Mouse (Mus musculus) brain, embryonic 14.5 days (tissue): ENCODE measurements around the gene Scgb3a1. TPM values are rescaled to one million over a fixed set of nuclear protein-coding genes. Genes with fewer than 3 reads are reported as not detected.

Experiments used
- DNase-seq: peaks from one replicate; pipeline ENCODE4 v3.0.0-alpha.2; 2011; ENCODE audit warnings: low read depth
- CTCF ChIP-seq: fragments of 200-500 bp; IDR thresholded peaks from 2 replicates; pipeline ENCODE4 v1.5.1; 2012; ENCODE audit warnings: inconsistent platforms, mild to moderate bottlenecking, moderate library complexity, borderline replicate concordance; ENCODE audit not compliant: insufficient read depth, insufficient read length; ENCODE audit errors: extremely low read depth
- POLR2A ChIP-seq: fragments of 200-500 bp; IDR thresholded peaks from 2 replicates; pipeline ENCODE4 v1.6.1; 2012; ENCODE audit warnings: mild to moderate bottlenecking, inconsistent platforms, borderline replicate concordance; ENCODE audit not compliant: poor library complexity, insufficient read depth, insufficient read length, severe bottlenecking; ENCODE audit errors: extremely low read depth
- polyA plus RNA-seq: library from polyadenylated mRNA; depleted of rRNA; stranded (reverse); fragments of >200 nt; gene quantifications from 2 replicates; pipeline ENCODE4 v1.2.3, GENCODE M21; 2012

The Scgb3a1 gene
- polyA plus RNA-seq, 1 experiment = not detected

DNA sequence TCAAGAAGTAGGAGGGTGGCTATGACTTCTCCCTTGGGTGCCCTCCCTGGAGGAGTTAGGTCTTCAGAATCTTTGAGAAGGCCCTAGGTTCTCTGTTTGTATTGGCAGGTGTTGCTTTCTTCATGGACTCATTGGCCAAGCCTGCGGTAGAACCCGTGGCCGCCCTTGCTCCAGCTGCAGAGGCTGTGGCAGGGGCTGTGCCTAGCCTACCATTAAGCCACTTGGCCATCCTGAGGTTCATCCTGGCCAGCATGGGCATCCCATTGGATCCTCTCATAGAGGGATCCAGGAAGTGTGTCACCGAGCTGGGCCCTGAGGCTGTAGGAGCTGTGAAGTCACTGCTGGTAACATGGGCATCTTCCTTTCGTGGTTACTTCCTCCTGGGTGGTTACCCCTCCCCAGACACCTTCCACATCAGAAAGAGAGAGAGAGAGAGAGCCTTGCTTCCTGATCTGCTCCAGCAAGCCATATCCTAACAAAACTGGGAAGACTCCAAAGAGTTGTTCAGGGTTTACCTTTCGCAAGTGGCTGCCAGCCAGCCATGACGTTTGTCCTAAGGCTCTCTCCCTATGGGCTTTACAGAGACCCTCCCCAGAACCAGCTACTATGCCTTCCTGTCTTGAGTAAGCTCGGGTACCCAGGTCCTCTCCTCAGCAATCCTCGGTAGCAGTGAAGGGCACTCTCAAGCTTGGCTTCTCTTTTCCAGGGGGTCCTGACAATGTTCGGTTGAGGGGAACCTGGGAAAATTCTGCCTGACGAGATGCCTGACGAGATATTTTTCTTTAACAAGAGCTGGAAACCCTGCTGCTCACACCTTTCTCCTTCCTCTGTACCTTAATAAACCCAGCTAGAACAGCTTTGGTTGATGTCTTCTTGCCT lies 1.1 kb downstream of the Scgb3a1 start:
- no peak for TF ChIP-seq CTCF
- no peak for TF ChIP-seq POLR2A
- no peak for DNase-seq

- DNase-seq = no peak
- TF ChIP-seq POLR2A (no peak), CTCF (no peak)
Observed at GRCm38 (mm10) chr11:49665462-49665861, 2.1 kb downstream of the Scgb3a1 start.

GRCm38 (mm10) chr11:49673433-49673832 lies 10.0 kb downstream of the Scgb3a1 start:
- DNase-seq = no peak
- TF ChIP-seq CTCF (peak; percentile 4; the same call in 1 of the 2 replicates), POLR2A (no peak)

DNA sequence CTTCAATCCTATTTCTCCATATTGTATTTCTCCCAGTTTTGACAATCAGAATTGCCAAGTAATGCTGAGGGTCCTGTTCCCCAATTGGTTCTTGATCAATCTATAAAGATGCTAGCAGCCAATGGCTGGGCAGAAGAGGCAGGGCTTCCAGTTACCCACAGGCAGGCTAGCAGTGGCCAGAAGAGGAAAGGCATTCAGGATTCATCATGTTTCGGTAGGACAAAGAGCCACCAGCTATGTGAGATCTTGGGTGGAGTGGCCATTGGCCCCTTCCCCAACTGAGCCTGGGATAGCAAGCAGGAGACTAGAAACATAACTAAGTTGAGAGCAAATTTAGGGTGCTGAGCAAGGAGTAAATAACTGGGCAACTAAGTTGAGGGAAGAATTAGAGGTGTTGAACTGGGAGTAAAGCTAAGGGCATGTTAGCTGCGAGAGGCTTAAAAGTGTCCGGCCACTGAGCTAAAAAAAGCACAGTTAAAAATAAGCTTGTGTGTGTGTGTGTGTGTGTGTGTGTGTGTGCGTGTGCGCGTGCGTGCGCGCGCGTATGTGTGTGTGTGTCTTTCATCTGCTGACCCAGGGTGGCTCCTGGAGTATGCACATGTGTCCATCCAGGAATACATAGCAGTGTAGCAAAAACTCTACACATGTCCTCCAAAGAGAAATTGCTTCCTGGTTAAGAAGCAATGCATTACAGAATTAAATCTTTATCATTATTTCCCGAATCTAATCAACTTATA lies 21.0 kb downstream of the Scgb3a1 start:
- TF ChIP-seq CTCF = no peak
- no peak for TF ChIP-seq POLR2A
- no peak for DNase-seq

DNA sequence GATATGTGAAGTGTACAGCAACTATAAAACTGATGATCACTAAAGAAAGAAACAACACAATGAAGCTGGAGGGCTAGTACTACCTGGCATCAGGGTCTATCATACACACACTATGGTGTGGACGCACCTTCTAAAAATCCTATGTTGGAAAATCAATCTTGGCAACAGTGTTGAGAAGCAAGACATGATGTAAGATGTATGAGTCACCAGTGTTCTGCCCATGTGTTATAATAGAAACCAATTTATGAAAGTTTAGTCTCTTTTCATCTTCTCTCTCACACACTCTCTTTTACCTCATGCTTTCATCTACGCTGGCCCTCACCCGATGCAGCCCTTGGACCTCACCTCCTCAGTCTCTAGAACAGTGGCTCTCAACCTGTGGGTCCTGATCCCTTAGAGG lies 31.6 kb downstream of the Scgb3a1 start:
- no peak for DNase-seq
- TF ChIP-seq POLR2A = no peak
- TF ChIP-seq CTCF = no peak

GRCm38 (mm10) chr11:49695695-49696094 lies 32.3 kb downstream of the Scgb3a1 start:
- DNase-seq = no peak
- TF ChIP-seq POLR2A (no peak), CTCF (no peak)

GRCm38 (mm10) chr11:49696472-49696871 lies 33.1 kb downstream of the Scgb3a1 start:
- TF ChIP-seq CTCF (no peak), POLR2A (no peak)

DNA sequence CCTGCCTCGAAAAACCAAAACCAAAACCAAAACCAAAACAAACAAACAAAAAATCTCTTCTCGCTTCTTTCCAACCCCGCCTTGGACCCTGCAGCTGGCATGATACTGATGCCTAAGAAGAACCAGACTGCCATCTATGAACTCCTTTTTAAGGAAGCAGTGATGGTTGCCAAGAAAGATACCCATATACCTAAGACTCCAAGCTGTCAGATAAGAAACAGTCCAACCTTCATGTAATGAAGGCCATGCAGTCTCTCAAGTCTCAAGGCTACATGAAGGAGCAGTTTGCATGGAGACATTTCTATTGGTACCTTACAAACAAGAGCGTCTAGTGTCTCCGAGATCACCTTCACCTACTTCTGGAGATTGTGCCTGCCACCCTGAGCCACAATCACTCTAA lies 34.4 kb downstream of the Scgb3a1 start:
- TF ChIP-seq CTCF (no peak), POLR2A (no peak)
- no peak for DNase-seq

More at GRCm38 (mm10) chr11:49696472-49696871, 33.1 kb downstream of the Scgb3a1 start:
- no peak for DNase-seq

DNA sequence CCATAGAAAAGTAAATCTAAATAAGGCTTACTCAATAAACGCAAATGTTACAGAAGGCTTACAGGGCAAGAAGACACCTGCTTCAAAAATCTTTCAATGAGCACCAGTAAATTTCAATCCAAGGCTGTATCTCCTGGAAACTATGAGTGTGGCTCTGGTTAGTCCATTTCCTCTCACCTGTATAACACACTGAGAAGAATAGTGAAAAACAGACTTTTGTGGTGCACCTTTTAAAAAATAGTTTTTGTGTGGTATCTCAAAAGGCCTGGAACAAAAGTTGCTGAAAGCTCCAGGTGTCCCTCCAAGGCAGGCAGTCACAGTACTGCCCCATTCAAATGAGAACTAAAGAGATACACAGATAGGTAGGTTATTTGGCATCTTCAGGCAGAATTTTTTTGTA lies 35.7 kb downstream of the Scgb3a1 start:
- TF ChIP-seq CTCF = no peak
- no peak for TF ChIP-seq POLR2A
- DNase-seq = no peak

GRCm38 (mm10) chr11:49702014-49702413 lies 38.6 kb downstream of the Scgb3a1 start:
- TF ChIP-seq CTCF (no peak), POLR2A (no peak)
- no peak for DNase-seq

GRCm38 (mm10) chr11:49704804-49705203 lies 41.4 kb downstream of the Scgb3a1 start:
- TF ChIP-seq POLR2A (no peak), CTCF (no peak)

GRCm38 (mm10) chr11:49707834-49708233 lies 44.4 kb downstream of the Scgb3a1 start:
- DNase-seq = no peak
- TF ChIP-seq POLR2A (no peak), CTCF (no peak)

More at GRCm38 (mm10) chr11:49704804-49705203, 41.4 kb downstream of the Scgb3a1 start:
- DNase-seq = no peak

GRCm38 (mm10) chr11:49710664-49711063 lies 47.3 kb downstream of the Scgb3a1 start:
- DNase-seq = no peak
- TF ChIP-seq POLR2A (no peak), CTCF (no peak)

GRCm38 (mm10) chr11:49711981-49712554 lies 48.7 kb downstream of the Scgb3a1 start:
- peak; percentile 44 for DNase-seq
- TF ChIP-seq POLR2A (no peak), CTCF (no peak)
